15 mouse cellular contexts compared by ENCODE assay signal in the genomic region with DNA sequence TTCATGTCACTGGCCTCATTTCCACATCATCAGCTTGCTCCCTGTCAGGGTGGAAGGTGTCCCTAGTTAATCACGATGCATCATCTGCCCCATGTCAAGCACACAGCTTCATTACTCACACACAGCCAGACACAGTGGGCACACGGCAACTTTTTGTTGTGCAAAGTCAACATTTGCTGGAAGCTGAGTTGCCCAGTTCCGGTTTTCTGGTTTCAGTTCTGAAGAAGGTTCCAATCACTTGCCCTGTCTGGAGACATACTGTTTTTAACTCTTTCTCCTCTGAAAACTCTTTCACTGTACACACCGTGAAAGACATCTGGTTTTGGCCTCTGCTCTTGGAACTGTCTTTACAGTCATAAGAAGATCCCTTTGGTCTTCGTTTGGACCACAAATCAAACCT. TPM values are rescaled to one million over a fixed set of nuclear protein-coding genes. Genes with fewer than 3 reads are reported as not detected.
DNase-seq lines count a peak whose midpoint lies in the region; ATAC-seq and TF ChIP-seq lines count a peak whose summit lies in the region.
"Had no signal": no experiment of that assay in that cellular context is flagged by ENCODE, and none has a peak within 500 bp of the region (broad histone marks: within the 10 kb centered on the region; RNA-seq: fewer than 3 reads in every experiment).

No protein-coding gene starts in this region.

- DNase-seq in midbrain, embryonic 11.5 days (ENCODE audit: low spot score, missing footprints) = peak; percentile 57
- DNase-seq in midbrain, postnatal 0 days (ENCODE audit: low spot score) = no peak
- DNase-seq in lung, postnatal 14 days = peak; percentile 15
- DNase-seq in hindbrain, embryonic 10.5 days (ENCODE audit: low spot score) = no peak
- no peak for DNase-seq in retina, embryonic 14.5 days (ENCODE audit: low spot score)
- DNase-seq: adrenal gland, postnatal 25 days; cerebellum, adult 9-10 months; heart, postnatal 36 days; thymus, adult 2 months had no signal

- no peak overlapping the region for H3K4me3 ChIP-seq in midbrain, embryonic 11.5 days (ENCODE audit: low read depth, low read length)
- no peak overlapping the region for H3K4me3 ChIP-seq in midbrain, postnatal 0 days (ENCODE audit: low read depth, low read length)
- no peak overlapping the region for H3K4me3 ChIP-seq in brown adipose tissue, adult 24 weeks (ENCODE audit: insufficient read depth, low read depth, low read length)
- H3K4me3 ChIP-seq in small intestine, adult 2 months (ENCODE audit: low read depth, low read length) = no peak overlapping the region
- H3K4me3 ChIP-seq in hindbrain, embryonic 10.5 days = no peak overlapping the region
- H3K4me3 ChIP-seq in forebrain, embryonic 16.5 days (replicated peaks; ENCODE audit: low read length) = no peak overlapping the region
- H3K4me3 ChIP-seq: embryonic facial prominence, embryonic 10.5 days; intestine, embryonic 15.5 days had no signal

- TF ChIP-seq CTCF in midbrain, postnatal 0 days (IDR thresholded peaks at IDR 0.05) = no peak
- TF ChIP-seq CTCF in small intestine, adult 2 months (IDR thresholded peaks at IDR 0.05; ENCODE audit: extremely low read depth, insufficient read length, insufficient replicate concordance, low read depth, low read length) = no peak

- H3K27ac ChIP-seq in midbrain, embryonic 11.5 days (ENCODE audit: low read depth, low read length) = no peak overlapping the region
- no peak overlapping the region for H3K27ac ChIP-seq in midbrain, postnatal 0 days (ENCODE audit: low read depth, low read length)
- peak overlapping the region; percentile 45; the same call in 1 of the 2 replicates for H3K27ac ChIP-seq in brown adipose tissue, adult 24 weeks (replicated peaks; ENCODE audit: low read depth, low read length)
- peak overlapping the region; percentile 7; the same call in 1 of the 2 replicates for H3K27ac ChIP-seq in small intestine, adult 2 months (ENCODE audit: insufficient read depth, low read depth, low read length)
- no peak overlapping the region for H3K27ac ChIP-seq in hindbrain, embryonic 10.5 days
- no peak overlapping the region for H3K27ac ChIP-seq in forebrain, embryonic 16.5 days (ENCODE audit: low read length)
- H3K27ac ChIP-seq: embryonic facial prominence, embryonic 10.5 days; intestine, embryonic 15.5 days had no signal

- 87% methylated on average over 5 of the region's 5 CpGs for WGBS in midbrain, embryonic 11.5 days
- WGBS in midbrain, postnatal 0 days = 84% methylated on average over 5 of the region's 5 CpGs
- 66% methylated on average over 5 of the region's 5 CpGs for WGBS in small intestine, adult 2 months
- 80% methylated on average over 5 of the region's 5 CpGs for WGBS in hindbrain, embryonic 10.5 days
- WGBS in forebrain, embryonic 16.5 days = 85% methylated on average over 5 of the region's 5 CpGs

- no peaks in the 10 kb centered on the region for H3K27me3 ChIP-seq in midbrain, embryonic 11.5 days (ENCODE audit: control insufficient read depth, insufficient read depth, low read length)
- H3K27me3 ChIP-seq in midbrain, postnatal 0 days (ENCODE audit: insufficient read depth, low read length) = no peaks in the 10 kb centered on the region
- no peaks in the 10 kb centered on the region for H3K27me3 ChIP-seq in small intestine, adult 2 months (ENCODE audit: control insufficient read depth, insufficient read depth, low read length)
- no peaks in the 10 kb centered on the region for H3K27me3 ChIP-seq in hindbrain, embryonic 10.5 days (ENCODE audit: insufficient read depth, poor library complexity, severe bottlenecking)
- H3K27me3 ChIP-seq in forebrain, embryonic 16.5 days (replicated peaks; ENCODE audit: control insufficient read depth, insufficient read depth, low read length) = no peaks in the 10 kb centered on the region
- H3K27me3 ChIP-seq: intestine, embryonic 15.5 days had no signal

- no peak overlapping the region for H3K9ac ChIP-seq in midbrain, embryonic 11.5 days (ENCODE audit: low read length)
- no peak overlapping the region for H3K9ac ChIP-seq in midbrain, postnatal 0 days (replicated peaks; ENCODE audit: low read length, poor library complexity, severe bottlenecking)
- no peak overlapping the region for H3K9ac ChIP-seq in forebrain, embryonic 16.5 days (replicated peaks; ENCODE audit: low read depth, low read length)
- H3K9ac ChIP-seq: intestine, embryonic 15.5 days had no signal

- no peak overlapping the region for H3K4me2 ChIP-seq in midbrain, embryonic 11.5 days
- no peak overlapping the region for H3K4me2 ChIP-seq in midbrain, postnatal 0 days (ENCODE audit: low read depth, low read length, poor library complexity, severe bottlenecking)
- H3K4me2 ChIP-seq in forebrain, embryonic 16.5 days (ENCODE audit: low read length) = no peak overlapping the region
- H3K4me2 ChIP-seq: intestine, embryonic 15.5 days had no signal

- H3K9me3 ChIP-seq in midbrain, embryonic 11.5 days (ENCODE audit: control insufficient read depth, low read length) = no peaks in the 10 kb centered on the region
- H3K9me3 ChIP-seq in midbrain, postnatal 0 days (ENCODE audit: low read length) = no peaks in the 10 kb centered on the region
- no peaks in the 10 kb centered on the region for H3K9me3 ChIP-seq in hindbrain, embryonic 10.5 days
- H3K9me3 ChIP-seq in forebrain, embryonic 16.5 days (ENCODE audit: control insufficient read depth, low read length) = no peaks in the 10 kb centered on the region
- H3K9me3 ChIP-seq: embryonic facial prominence, embryonic 10.5 days; intestine, embryonic 15.5 days had no signal

- H3K36me3 ChIP-seq in midbrain, embryonic 11.5 days (ENCODE audit: control insufficient read depth, insufficient read depth, low read length) = no peaks in the 10 kb centered on the region
- no peaks in the 10 kb centered on the region for H3K36me3 ChIP-seq in midbrain, postnatal 0 days (ENCODE audit: insufficient read depth, low read length)
- no peaks in the 10 kb centered on the region for H3K36me3 ChIP-seq in small intestine, adult 2 months (ENCODE audit: control insufficient read depth, insufficient read depth, low read length)
- no peaks in the 10 kb centered on the region for H3K36me3 ChIP-seq in hindbrain, embryonic 10.5 days
- H3K36me3 ChIP-seq in forebrain, embryonic 16.5 days (ENCODE audit: control insufficient read depth, insufficient read depth) = no peaks in the 10 kb centered on the region
- H3K36me3 ChIP-seq: embryonic facial prominence, embryonic 10.5 days; intestine, embryonic 15.5 days had no signal

- no peak for ATAC-seq in midbrain, embryonic 11.5 days (ENCODE audit: low FRiP score)
- ATAC-seq in midbrain, postnatal 0 days (ENCODE audit: low FRiP score) = no peak
- no peak for ATAC-seq in forebrain, embryonic 16.5 days
- ATAC-seq: intestine, embryonic 15.5 days had no signal

- no peak for TF ChIP-seq POLR2A in small intestine, adult 2 months (IDR thresholded peaks at IDR 0.05; ENCODE audit: low read depth, low read length)

- H3K4me1 ChIP-seq in midbrain, embryonic 11.5 days (ENCODE audit: control insufficient read depth, insufficient read depth, low read length) = no peaks in the 10 kb centered on the region
- H3K4me1 ChIP-seq in midbrain, postnatal 0 days (ENCODE audit: insufficient read depth, low read length) = no peaks in the 10 kb centered on the region
- peaks cover 3% of the 10 kb centered on the region; the same call in 1 of the 2 replicates for H3K4me1 ChIP-seq in brown adipose tissue, adult 24 weeks (ENCODE audit: control insufficient read depth, insufficient read depth, insufficient read length, low read length)
- peaks cover 6% of the 10 kb centered on the region; the same call in 1 of the 2 replicates for H3K4me1 ChIP-seq in small intestine, adult 2 months (ENCODE audit: control insufficient read depth, insufficient read depth, insufficient read length, low read length)
- H3K4me1 ChIP-seq in hindbrain, embryonic 10.5 days (replicated peaks) = no peaks in the 10 kb centered on the region
- H3K4me1 ChIP-seq in forebrain, embryonic 16.5 days (replicated peaks; ENCODE audit: control insufficient read depth, insufficient read depth, low read length) = no peaks in the 10 kb centered on the region

RNA-seq across cellular contexts. Expression of gene Tbc1d9, which starts 23.8 kb away (rescaled TPM):
- 11.3 and 11.8 TPM in 2 replicates for polyA plus RNA-seq in midbrain, embryonic 11.5 days (2014; fragmentation: Nextera tagmentation; extraction: Ambion mirVana)
- 128 and 135 TPM in 2 replicates for total RNA-seq in midbrain, postnatal 0 days (2014; rRNA removed)
- polyA plus RNA-seq in midbrain, postnatal 0 days (2015; fragmentation: Nextera tagmentation; extraction: Ambion mirVana) = 16.7 and 18.6 TPM in 2 replicates
- 1.2 and 3.1 TPM in 2 replicates for polyA plus RNA-seq in brown adipose tissue, adult 24 weeks (2012; ENCODE audit: insufficient read depth, insufficient read length, missing spikeins)
- polyA plus RNA-seq in small intestine, adult 2 months (2012; rRNA removed) = 4.6 and 8.9 TPM in 2 replicates
- polyA plus RNA-seq in hindbrain, embryonic 10.5 days (2016; fragmentation: Nextera tagmentation; extraction: Ambion mirVana) = 6.5 and 8.3 TPM in 2 replicates
- polyA plus RNA-seq in forebrain, embryonic 16.5 days (2015; fragmentation: Nextera tagmentation; extraction: Ambion mirVana) = 14.4 and 15.1 TPM in 2 replicates

RNA-seq across cellular contexts. Expression of gene Gm10645, which starts 24.6 kb away (rescaled TPM):
- polyA plus RNA-seq in midbrain, embryonic 11.5 days (2014; fragmentation: Nextera tagmentation; extraction: Ambion mirVana) = 5.8 and 6.6 TPM in 2 replicates
- 2.1 and 3.3 TPM in 2 replicates for total RNA-seq in midbrain, postnatal 0 days (2014; rRNA removed)
- polyA plus RNA-seq in midbrain, postnatal 0 days (2015; fragmentation: Nextera tagmentation; extraction: Ambion mirVana) = 7.4 and 11.1 TPM in 2 replicates
- polyA plus RNA-seq in brown adipose tissue, adult 24 weeks (2012; ENCODE audit: insufficient read depth, insufficient read length, missing spikeins) = not detected in 2 replicates
- 0.77 and 1.1 TPM in 2 replicates for polyA plus RNA-seq in small intestine, adult 2 months (2012; rRNA removed)
- polyA plus RNA-seq in hindbrain, embryonic 10.5 days (2016; fragmentation: Nextera tagmentation; extraction: Ambion mirVana) = 2.9 and 3.2 TPM in 2 replicates
- polyA plus RNA-seq in forebrain, embryonic 16.5 days (2015; fragmentation: Nextera tagmentation; extraction: Ambion mirVana) = 5.4 and 8.0 TPM in 2 replicates
- total RNA-seq: adrenal gland, postnatal 25 days; heart, adult 8-10 months; heart, postnatal 36 days had no signal

Comparison
In these comparisons a context has a peak if more than half of its experiments do, and no peak if none do; other contexts are left out.
1. DNase-seq: peak in midbrain, embryonic 11.5 days (single experiment) and lung, postnatal 14 days (single experiment); none in midbrain, postnatal 0 days (single experiment), hindbrain, embryonic 10.5 days (single experiment) and retina, embryonic 14.5 days (single experiment).
2. H3K27ac ChIP-seq: peak in brown adipose tissue, adult 24 weeks (single experiment) and small intestine, adult 2 months (single experiment); none in midbrain, embryonic 11.5 days (single experiment), midbrain, postnatal 0 days (single experiment), hindbrain, embryonic 10.5 days (single experiment) and forebrain, embryonic 16.5 days (single experiment).